Mouse (Mus musculus) ovary, adult 18-20 months (tissue): Measurements from ENCODE around the gene Large2.

Experiments used
- DNase-seq: peaks from one replicate; pipeline ENCODE4 v3.0.0; 2022; ENCODE audit warnings: low spot score, mixed read lengths

Large2 gene

GRCm38 (mm10) chr2:92390206-92390930 is 15.7 kb upstream of the Large2 start:
- no peak for DNase-seq

DNA sequence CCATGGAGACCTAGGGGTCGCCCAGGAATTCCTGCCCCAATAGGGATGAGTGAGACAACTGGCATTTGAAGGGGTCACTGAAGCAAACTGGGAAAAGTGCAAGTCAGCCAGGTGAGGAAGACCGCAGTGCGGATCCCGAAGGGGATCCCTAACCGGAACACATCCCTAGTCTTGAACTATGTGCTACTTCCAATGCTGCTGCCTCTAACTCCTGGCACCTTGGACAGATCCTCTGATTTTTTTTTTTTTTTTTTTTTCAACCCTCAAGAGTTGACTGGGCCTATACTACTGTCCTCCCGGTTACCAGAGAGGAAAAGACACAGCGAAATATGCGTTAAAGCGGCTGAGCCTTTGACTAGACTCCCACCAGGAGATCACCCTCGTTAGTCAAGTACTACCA is 15.0 kb upstream of the Large2 start:
- no peak for DNase-seq

DNA sequence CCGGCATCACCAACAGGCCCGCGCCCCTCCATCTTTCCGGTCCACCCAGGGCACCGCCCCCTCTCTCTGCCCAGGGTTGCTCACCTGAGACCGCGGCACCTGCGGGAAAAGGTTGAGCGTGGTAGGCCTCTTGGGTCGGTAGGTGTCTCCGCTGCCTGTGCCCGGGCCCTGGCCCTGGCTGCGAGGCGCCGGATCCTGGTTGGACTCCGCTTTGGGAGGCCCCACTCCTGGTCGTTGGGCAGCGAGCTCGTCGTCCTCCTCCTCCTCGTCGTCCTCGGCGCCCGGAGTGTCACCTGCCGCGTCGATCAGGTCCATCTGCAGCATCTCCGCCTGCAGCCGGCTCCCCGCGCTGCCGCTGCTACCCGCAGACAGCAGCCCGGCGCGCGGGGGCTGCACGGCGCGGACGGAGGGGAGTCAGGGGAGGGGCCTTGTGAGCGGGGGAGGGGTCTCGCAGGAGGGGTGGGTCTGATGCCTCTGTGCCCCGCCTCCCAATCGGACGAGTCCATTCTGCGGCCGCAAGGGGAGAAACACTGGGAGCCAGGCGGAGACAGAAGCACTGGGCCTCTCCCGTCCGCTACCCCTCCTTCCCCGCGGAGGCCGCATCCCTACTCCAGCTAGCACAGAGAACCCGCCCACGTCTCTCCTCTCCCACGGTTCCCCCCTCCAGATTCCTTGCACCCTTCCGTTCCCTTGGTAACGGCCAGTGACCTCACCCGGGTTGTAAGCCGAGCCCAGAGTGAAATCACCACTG is 14.4 kb upstream of the Large2 start:
- DNase-seq = peak; percentile 90

- DNase-seq = no peak
These were observed 13.4 kb upstream of the Large2 start for GRCm38 (mm10) chr2:92388081-92388517.

DNA sequence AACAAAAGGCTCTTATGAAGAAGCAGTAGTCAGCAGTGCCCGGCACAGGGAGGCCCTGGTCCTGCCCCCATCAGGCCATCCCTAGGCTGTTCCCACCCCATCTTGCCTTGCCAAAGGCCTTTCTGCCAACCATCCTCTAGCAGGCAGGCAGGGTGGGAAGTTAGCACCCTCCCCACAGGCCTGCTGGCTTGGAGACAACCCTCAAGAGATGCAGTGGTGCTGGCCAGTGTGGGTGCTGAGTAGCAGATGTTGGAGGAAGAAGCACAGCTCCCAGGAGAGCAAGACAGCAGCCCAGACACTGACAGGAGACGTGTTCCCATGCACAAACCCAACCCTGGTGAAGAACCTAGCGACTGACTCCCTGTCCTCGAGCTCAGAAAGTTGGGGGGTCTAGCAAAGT is 13.0 kb upstream of the Large2 start:
- DNase-seq = no peak

- no peak for DNase-seq
These were observed 12.3 kb upstream of the Large2 start for GRCm38 (mm10) chr2:92386821-92387570.

GRCm38 (mm10) chr2:92385113-92386051 is 10.7 kb upstream of the Large2 start:
- no peak for DNase-seq

GRCm38 (mm10) chr2:92384101-92384500 is 9.4 kb upstream of the Large2 start:
- no peak for DNase-seq

GRCm38 (mm10) chr2:92382759-92383158 is 8.1 kb upstream of the Large2 start:
- no peak for DNase-seq

DNA sequence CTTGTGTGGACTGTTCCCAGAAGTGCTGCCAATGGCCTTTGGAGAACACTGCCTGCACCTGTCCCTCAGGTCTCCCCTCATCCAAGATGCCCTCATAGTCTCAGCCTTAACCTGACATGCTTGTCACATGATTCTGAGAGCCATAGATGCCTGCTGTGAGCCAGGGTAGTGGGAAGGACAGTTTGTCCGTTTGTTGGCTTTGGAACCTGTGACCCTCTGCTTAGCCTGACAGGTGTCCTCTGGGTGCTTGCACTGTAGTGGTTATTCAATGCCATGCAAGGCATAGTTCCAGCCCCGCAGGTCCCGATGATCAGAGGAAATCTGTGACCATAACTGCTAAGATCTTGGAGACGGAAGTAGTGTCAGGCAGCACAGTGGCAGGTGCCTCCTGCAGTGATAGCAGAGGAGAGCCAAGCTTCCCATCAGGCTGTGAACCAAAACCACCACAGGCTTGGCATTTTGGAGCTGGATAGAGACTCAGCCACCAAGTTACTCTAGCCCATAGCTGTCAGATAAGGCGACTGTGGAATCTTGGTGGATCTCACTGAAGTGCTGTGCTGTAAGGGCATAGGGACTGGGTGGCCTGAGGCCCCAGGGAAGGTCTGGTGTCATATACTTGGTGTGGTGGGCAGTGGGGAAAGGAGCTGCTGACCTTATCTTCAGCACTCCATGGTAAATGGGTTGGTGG is 7.4 kb upstream of the Large2 start, which contains the start of gene 1700029I15Rik:
Gene 1700029I15Rik (plus strand): TSS at position 638 of the 688 bp plus-strand sequence.
- DNase-seq = no peak

- no peak for DNase-seq
These were observed 6.5 kb upstream of the Large2 start for GRCm38 (mm10) chr2:92381161-92381560.

DNA sequence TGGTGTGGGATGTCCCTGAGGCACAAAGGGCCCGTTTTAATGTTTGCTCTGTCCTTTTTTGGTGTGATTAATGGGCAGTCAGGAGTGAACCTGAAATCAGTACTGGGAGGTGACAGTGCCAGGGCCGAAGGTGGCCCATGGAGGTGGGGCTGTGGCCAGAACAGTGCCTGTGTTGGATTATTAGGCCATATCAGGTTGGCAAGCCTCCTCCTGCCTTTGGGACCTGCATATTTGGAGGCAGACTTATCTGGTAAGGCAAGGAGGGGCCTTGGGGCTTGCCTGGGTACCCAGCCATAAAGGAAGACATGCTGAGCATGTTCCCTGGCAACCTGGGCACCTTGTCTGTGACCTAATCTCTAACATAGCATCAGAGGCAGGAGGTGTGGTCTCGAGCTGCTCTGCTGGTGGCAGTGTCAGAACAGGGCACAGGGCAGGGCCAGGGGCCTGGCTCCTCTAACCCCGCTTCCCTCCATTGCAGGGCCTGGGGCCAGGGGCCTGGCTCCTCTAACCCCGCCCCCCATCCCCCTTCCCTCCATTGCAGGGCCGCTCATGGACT is 5.9 kb upstream of the Large2 start:
- DNase-seq = no peak

GRCm38 (mm10) chr2:92379783-92380494 is 5.3 kb upstream of the Large2 start:
- no peak for DNase-seq

- DNase-seq = no peak
These were observed 2.7 kb upstream of the Large2 start for GRCm38 (mm10) chr2:92377320-92377719.

GRCm38 (mm10) chr2:92376300-92376699 is 1.6 kb upstream of the Large2 start:
- DNase-seq = no peak

DNA sequence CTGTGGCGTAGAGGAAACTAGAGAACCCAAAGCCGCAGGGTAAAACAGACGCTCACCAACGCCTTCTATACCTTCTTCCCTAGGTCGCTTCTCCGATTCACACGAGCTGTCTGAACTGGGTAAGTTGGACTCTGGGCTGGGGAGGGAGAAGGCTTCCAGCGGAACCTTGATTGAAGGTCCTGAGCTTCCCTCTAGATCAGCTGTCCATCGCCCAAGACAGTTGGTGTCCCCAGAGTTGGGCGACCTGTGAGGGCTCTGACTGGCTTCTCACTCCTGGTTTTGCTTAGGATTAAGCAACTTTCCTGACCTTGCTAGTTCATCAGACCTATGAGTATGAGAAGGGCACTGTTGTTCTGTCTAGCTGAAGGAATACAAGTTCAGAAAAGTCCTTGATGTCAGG is 1.1 kb upstream of the Large2 start:
- DNase-seq = no peak

DNA sequence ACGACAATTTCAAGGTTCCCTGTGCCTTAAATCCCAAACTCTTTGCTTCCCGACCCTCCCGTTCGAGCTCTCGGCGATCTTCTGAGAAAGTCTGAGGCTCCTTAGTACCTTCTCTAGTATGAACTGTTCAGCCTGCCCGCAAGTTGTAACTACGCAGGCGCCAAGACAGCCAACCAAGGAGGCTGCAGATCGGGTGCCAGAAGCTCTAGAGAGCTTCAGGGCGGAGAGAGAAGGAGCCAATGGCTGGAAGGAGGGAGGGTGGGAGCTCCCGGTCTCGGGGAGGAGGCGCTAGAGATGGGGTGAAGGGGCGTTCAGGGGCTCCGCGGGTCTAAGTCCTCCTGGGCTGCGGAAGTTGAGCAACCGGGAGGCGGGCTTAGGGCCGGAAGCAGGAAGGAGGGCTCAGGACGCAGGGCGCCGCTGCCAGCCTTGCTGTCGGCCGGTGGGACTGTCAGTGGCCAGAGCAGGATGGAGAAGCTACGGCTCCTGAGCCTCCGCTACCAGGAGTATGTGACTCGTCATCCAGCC is 492 bp upstream of the Large2 start:
- DNase-seq = peak; percentile 99

GRCm38 (mm10) chr2:92373437-92373813 is 1.2 kb downstream of the Large2 start:
- no peak for DNase-seq

DNA sequence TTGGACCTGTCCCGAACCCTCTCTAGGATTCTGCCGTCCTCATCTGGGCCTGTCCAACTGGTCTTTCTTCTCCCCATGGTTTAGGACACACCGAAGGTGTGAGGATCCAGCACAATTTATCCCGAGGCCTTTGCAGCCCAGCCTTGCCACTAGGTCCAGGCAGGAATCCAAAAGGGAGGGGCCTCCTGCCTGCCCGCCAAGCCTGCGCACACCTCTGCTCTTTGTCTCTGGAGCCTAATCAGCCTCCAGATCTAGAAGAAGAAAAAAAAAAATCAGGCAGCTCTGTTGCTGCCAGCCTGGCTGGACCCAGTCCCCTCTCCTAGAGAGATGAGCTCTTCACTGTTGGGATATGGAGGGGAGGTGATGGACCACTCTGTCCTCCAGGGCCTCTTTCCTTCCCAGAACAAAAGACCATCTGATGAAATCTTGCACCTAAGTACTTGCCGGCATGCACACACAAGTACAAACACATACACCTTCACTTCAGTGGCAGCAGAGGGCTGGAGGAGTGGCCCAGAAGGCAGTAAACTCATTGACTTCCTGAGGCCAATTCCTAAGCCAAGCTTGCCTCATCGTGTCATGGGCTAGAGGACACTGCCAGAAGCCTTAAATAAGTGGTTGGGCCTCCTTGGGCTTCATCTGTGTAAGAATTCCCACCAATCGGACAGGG is 1.8 kb downstream of the Large2 start:
- peak; percentile 61 for DNase-seq
